Mouse (Mus musculus) megakaryocyte, adult 5-6 weeks (primary cell): ENCODE data around the gene Supt5. TPM values are rescaled to one million over a fixed set of nuclear protein-coding genes. Genes with fewer than 3 reads are reported as not detected.
A peak's percentile ranks its signal among the peaks of the same experiment; 100 is the strongest.
"Not testable (repeated sequence)": the region's sequence is repeated elsewhere in the genome, so short reads cannot be mapped to it uniquely, and the experiment has no call there.

Source experiments
- ATAC-seq: 2 replicates; pipeline ENCODE4 v1.8.0; 2016; ENCODE audit warnings: mild to moderate bottlenecking, inconsistent platforms; ENCODE audit not compliant: poor library complexity, severe bottlenecking
- total RNA-seq, 2 experiments: library from RNA; stranded (forward) in 1 of 2; stranded (reverse) in 1 of 2; fragments of 153-499, 151-499 nt in 1 of 2; fragments of 221-1000, 200-1000 nt in 1 of 2; gene quantifications; 2 replicates each; pipeline versions ENCODE4 v1.2.3 to v1.2.4; 2015 to 2017

The Supt5 gene
- total RNA-seq (2015) (47.1 and 56.8 TPM in 2 replicates), total RNA-seq (2017) (61.2 and 67.5 TPM in 2 replicates)

GRCm38 (mm10) chr7:28338108-28338998 lies at the start of gene Supt5:
Supt5 (minus strand) TSS chr7:28338746.
- peak; percentile 98 for ATAC-seq

DNA sequence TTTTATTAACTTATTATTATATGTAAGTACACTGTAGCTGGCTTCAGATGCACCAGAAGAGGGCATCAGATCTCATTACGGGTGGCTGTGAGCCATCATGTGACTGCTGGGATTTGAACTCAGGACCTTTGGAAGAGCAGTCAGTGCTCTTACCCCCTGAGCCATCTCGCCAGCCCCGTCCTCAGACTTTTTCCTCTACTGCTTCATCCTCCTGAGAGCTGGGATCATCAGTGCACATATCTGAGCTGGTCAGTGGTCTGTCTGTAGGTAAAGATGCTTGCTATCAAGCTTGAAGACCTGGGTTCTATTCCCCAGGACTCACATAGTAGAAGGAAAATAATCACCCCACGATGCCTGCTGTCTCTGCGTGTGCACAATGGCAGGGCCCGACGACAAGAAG lies 48.8 kb upstream of the Supt5 start:
- not testable (repeated sequence) for ATAC-seq

- not testable (repeated sequence) for ATAC-seq
These were observed 48.3 kb upstream of the Supt5 start for GRCm38 (mm10) chr7:28386877-28387276.

- peak; percentile 53 for ATAC-seq
These were observed 47.9 kb upstream of the Supt5 start for GRCm38 (mm10) chr7:28386462-28386861.

DNA sequence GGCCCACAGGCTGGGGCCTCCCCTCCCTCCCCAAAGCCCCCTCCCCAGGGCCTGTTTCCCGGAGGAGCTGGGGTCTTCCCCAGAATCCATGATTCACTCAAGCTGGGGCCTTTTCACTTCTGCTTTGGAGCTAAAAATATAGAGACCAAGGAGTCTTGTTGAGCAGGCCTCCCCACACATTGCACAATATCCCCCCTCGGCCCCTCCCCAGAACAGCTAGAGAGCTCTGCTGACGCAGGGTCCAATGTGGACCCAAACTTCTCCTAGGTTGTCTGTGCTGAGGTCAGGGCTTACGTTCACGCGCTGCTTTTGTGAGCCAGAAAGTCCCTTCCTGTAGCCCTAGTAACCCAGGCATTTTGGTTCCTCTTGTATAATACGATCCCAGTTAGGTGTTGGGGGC lies 47.5 kb upstream of the Supt5 start:
- ATAC-seq, result peak; percentile 39

DNA sequence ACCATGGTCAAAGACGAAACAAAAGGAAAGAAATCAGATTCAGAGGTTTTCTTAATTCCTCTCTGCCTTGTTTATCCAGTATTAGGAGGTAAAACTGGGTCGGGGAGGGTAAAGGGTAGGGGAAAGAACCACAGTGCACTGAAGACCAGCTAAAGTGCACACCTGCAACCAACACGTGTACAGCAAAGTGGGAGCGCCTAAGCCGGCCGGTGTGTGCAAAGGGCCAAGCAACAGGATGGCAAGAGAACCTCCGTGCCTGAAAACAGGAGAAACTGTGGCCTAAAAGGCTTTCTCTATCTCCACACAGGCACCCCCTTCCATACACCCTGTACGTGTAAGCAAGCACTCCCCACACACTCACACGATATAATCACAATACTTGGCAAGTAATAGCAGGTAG lies 46.6 kb upstream of the Supt5 start:
- ATAC-seq, result no peak

GRCm38 (mm10) chr7:28384162-28384561 lies 45.6 kb upstream of the Supt5 start:
- no peak for ATAC-seq

GRCm38 (mm10) chr7:28383606-28384005 lies 45.1 kb upstream of the Supt5 start:
- no peak for ATAC-seq

DNA sequence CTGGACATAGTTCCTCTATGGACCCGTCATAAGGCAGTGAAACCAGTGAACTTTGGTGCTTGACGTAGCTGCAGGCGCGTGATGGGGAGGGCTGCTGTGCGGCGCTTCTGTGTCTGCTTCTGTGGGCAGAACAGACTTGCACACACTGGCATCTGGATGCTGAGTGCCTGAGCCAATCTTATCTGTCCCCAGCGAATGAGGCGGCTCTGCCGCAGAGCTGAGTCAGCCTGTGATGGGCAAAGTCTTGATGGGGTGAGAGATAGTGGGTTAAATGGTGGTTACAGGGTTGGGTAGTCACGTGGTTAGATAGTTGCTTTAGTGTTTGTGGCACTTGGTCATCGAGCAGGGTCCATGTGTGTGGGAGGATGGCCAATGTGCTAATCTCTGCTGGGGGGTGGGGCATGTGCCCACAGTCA lies 44.4 kb upstream of the Supt5 start:
- ATAC-seq, result peak; percentile 19

DNA sequence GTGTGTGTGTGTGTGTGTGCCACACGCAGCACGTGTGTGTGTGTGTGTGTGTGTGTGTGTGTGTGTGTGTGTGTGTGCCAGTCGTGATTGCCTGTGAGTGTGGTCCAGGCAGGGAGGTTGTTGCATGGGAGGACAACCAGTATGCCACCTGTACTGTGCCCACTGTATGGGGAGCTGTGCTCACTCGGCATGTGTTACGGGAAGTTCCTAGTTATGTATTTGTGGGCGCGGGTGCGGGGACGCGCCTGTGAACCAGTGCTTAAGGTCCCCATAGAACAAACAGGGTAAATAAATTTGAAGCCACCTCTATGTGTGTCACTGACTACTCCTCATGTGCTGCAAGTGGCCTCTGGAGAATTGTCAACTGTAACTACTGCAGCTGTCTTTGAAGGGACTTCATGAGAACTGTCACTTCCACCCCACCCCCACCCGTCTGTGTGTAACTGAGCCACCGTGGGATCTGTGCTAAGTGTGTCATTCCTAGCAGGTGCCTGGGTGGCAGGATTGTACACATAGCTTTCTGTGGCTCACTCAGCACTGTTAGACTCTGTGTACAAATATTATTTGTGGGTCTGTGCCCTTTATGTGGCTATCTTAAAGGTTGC lies 43.9 kb upstream of the Supt5 start:
- no peak for ATAC-seq

GRCm38 (mm10) chr7:28381938-28382337 lies 43.4 kb upstream of the Supt5 start:
- ATAC-seq, result peak; percentile 3

DNA sequence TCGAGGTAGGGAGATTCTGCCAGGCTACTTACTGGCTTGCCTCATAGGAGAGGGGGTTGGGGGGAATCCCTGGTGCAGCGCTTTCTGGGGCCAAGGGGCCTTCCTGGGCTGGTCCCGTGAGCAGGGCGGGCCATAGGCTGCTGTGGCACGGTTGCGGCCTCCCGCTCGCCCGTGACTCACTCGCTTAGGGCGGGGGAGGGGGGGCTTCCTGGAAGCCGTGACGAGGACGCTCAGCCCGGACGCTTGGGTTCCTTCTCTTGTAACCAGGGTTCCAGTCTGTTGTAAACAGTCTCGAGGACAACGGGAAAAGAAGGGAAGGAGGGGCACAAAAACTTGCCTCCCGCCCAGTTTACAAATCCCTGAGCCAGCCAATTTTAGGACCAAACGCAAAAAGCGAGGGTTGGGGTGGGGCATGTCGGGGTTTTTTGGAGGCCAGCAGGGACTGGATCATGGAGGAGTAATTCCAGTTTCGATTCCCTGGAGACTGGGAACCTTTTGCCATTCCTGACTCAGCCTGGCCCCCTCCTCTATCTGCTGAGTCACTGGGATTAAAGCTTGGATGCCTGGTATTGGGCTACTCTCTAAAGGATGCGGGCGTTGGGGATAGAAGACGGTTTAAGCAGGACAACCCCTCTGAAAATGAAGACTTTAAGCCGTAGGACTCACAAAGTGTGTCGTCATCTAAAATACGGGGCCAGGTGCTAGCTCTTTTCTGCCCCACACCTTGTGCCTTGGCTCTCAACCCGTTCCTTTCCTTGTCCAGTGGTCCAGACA lies 42.7 kb upstream of the Supt5 start:
- peak; percentile 22 for ATAC-seq

GRCm38 (mm10) chr7:28380237-28381016 lies 41.9 kb upstream of the Supt5 start, which contains the start of gene Zfp36:
Zfp36 (minus strand) TSS chr7:28380253.
- ATAC-seq, result no peak

DNA sequence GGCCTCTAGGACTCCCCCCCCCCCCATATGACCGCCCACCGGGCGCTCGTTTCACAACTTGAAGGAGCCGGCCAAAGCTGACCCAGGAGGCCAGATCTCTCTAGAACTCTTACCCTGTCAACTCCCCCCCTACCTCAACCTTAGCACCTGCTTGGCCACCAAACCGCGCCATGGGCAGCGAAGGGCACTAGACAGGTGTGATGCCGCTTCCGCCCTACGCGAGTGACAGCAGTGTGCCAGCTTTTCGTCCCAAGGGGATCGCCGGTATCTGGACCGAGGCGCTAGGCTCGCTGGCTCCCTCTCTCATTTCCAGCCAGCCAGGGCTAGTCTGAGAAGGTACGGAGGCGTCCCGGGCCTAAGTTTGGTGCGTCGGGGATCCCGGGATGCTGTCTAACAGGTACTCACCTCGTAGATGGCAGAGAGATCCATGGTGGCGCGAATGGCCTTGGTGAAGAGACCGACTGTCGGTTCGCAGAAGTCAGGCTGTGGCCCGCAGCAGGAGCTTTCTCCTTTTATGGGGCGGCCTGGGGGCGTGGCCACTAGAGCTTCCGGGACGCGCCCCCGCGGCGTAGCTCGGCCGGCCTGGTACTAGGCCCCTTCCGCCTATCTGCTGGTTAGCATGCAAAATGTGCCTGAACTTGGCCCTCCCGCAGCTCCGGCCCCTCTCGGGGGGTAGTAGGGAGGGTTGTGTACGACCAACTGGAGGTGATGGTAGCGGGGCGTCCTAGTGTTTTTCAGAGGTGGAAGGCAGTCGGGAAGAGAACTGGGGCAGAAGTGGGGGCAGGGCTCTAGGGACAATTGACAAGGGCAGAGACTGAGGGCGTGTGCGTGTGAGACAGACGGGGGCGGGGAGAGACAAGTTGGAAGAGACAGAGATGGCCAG lies 40.5 kb upstream of the Supt5 start:
- ATAC-seq, result peak; percentile 23

DNA sequence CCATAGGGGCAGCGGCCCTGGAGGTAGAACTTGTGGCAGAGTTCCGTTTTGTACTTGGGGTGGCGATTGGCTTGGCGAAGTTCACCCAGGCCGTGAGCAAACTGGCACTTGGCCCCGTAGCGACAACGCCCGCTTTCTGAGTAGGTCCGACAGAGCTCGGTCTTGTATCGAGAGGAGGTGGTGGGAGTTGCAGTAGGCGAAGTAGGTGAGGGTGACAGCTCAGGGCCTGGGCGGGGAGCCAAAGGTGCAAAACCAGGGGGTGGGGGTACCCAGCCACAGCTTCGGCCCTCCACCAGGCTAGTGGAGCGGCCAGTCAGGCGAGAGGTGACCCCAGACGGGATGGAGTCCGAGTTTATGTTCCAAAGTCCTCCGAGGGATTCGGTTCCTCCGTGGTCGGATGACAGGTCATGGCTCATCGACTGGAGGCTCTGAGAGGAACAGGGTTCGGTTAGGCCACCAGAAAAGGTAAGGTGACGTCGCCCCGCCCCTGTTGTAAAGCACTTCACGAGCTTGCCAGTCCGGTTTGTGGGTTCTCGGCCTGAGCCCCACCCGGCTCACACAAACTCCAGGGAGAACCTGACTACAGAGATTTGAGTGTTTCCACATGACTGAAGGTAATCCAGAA lies 39.6 kb upstream of the Supt5 start:
- ATAC-seq, result peak; percentile 1

GRCm38 (mm10) chr7:28377190-28378065 lies 38.9 kb upstream of the Supt5 start:
- ATAC-seq, result no peak

DNA sequence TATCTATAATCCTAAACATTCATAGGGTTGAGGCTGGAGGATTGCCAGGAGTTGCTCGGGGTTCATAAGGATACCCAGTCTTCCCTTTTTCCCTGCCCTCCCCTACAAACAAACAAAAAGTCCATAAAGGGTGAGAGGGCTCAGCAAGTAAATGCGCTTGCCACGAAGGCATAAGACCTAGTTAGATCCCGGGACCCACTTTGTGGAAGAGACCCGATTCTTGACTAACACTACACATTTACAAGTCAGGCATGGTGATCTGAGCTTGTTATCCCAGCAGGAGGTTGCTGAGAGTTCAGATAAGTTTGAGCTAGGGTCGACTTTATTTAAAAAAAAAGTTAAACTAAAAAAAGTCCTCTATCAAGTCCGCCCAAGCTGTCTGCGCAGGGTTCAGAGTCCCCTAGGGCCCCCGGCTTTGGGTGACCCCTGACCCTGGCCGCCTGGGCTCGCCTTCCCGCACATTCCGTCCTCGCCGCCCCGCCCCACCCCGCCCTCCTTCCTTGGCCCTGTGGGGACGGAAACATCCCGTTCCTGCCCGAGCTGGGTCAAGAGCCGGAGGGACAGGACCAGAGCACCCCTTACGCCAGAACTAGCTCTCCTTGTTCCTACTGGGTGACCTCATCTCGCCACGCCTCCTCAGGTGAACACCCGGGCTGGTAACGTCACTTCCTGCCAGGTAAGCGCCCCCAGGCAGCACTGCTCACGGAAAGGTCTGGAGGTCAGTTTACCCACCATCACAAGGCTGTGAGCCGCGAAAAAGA lies 37.6 kb upstream of the Supt5 start:
- peak; percentile 1 for ATAC-seq
